Mouse (Mus musculus): Measurements from ENCODE around the gene Hist1h2bf.
"Not testable (repeated sequence)": the region's sequence is repeated elsewhere in the genome, so short reads cannot be mapped to it uniquely, and the experiment has no call there.

Hist1h2bf gene

DNA sequence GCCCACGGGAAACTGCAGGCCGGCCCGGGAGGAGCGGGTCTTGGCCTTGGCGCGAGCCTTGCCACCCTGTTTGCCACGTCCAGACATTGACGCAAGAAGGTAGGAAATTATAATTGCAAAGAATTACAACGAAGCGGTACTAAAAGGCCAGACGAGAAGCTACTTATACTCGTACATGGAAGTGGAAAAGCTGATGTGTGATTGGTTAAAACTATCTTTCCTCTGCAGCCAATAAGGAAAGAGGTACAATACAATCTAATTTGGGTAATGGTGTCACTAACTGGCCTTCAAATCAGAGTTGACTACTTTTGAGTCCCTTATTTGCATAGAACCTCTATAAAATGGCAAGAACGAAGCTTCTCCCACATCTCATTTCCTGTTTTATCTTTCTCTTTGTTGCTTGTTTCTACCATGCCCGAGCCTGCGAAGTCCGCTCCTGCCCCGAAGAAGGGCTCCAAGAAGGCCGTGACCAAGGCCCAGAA, 2.9 kb downstream of the Hist1h2bf start, which contains the start of the genes Hist1h2ae and Hist1h2bg:
Gene Hist1h2ae (minus strand): TSS at position 199 of the 482 bp plus-strand sequence.
Gene Hist1h2bg (plus strand): TSS at position 375 of the 482 bp plus-strand sequence.
- DNase-seq (ENCODE audit: low spot score): peak; percentile 93

DNA sequence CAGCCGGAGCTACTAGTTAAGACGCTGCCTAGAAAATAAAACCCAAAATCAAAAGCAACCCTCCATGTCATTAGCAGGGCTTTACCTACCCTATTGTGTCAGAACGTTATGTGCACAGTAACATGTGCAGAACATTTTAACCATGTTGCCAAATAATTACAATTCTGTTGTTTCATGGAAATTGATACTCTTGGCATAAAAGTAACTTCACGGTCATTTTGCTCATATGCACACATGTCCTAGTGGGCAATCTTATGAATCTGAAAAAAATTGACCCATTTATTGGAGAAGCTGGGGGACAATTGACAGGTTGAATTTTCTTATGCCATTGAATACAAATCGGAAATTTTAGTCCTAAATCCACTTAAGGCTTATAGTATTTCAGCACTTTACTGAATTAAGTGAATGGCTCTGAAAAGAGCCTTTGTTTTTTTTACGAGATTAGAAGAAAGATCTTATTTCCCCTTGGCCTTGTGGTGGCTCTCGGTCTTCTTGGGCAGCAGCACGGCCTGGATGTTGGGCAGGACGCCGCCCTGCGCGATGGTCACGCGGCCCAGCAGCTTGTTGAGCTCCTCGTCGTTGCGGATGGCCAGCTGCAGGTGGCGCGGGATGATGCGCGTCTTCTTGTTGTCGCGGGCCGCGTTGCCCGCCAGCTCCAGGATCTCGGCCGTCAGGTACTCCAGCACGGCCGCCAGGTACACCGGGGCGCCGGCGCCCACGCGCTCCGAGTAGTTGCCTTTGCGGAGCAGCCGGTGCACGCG, 3.6 kb downstream of the Hist1h2bf start:
- not testable (repeated sequence) for DNase-seq (ENCODE audit: low spot score)

DNA sequence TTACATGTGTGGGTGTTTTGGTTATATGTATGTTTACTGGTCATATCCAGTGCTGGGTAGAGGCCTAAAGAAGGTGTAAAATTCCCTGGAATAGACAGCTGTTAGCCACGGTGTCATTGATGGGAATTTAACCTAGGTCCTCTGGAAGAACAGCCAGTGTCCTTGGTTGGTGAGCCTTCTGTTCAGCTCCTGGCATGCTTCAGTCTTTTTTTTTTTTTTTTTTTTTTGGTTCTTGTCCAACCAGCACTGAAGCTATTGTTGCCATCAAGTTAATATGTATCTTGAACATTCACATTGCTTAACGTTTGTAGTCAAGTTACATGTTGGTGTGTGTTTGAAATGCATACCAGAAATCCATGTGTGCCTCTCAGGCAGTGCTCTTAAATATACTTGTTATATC, 9.5 kb downstream of the Hist1h2bf start:
- DNase-seq (ENCODE audit: low spot score): no peak

DNA sequence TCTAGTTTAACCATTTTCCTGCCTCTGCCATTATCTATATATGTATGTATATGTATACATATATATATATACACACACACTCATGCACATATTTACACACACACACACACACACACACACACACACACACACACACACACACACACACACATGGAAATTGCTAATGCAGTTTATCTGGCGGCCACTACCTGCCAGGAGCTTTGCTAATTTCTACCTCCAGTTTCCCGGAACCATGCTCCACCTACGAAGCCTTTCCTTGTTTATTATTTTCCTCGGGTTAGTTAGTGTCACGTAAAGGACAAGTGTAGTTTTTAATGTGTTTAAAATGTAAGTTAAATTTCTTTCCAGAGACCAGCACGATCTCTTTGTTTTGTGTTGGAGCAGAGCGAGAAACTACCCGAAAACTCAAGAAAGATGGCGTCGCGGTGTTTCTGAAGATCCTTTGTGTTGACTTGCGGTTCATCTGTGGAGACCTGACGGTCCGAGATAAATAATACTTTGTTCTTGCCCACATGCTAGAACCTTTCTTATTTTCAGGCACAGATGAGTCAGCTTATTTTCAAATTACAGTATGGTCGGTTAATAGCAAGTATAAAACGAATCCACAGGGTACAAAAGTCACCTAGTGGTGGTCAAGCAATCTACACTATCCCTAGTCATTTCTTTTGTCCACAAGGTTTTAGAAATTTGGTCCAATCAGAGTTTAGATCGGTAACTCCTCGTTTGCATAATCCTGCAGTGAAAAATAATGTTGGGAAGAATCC, 11.1 kb downstream of the Hist1h2bf start:
- DNase-seq (ENCODE audit: low spot score): peak; percentile 83

DNA sequence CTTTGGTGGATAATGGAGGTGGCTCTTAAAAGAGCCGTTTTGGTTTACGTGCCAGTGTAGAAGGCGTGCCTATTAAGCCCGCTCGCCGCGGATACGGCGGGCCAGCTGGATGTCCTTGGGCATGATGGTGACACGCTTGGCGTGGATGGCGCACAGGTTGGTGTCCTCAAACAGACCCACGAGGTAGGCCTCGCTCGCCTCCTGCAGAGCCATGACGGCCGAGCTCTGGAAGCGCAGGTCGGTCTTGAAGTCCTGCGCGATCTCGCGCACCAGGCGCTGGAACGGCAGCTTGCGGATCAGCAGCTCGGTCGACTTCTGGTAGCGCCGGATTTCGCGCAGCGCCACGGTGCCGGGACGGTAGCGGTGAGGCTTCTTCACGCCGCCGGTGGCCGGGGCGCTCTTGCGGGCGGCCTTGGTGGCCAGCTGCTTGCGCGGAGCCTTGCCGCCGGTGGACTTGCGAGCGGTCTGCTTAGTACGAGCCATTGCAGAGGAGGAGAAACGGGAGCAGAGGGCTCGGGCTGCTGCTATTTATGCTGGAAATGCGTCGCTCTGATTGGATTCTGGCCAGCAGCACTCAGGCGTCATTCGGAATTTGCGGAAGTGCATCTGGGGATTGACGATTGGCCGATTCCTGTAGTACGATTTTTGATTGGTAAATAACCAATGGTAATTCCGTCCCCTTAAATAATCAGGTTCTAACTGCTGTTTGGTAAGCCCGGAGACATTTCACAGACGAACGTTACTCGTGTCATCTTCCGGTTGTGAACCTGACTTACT, 11.9 kb downstream of the Hist1h2bf start, which contains the start of gene Hist1h3e:
Gene Hist1h3e (minus strand): TSS at position 487 of the 777 bp plus-strand sequence.
- DNase-seq (ENCODE audit: low spot score): peak; percentile 98

DNA sequence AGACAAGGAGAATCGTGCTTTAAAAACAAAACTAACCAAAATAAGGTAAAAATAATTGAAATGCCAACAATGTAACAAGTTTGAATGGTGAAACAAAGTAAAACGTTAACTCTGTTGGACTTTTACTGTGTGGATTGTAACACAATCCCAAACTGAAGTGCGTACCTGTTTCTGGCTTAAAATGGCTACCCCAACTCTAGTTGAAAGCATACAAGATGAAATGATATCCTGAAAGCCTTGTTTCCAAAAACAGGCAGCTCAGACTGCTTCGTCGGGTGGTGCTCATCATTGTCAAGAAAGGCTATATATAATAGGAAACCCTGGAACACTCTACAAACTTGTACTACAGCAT, 12.5 kb downstream of the Hist1h2bf start:
- DNase-seq (ENCODE audit: low spot score): not testable (repeated sequence)

DNA sequence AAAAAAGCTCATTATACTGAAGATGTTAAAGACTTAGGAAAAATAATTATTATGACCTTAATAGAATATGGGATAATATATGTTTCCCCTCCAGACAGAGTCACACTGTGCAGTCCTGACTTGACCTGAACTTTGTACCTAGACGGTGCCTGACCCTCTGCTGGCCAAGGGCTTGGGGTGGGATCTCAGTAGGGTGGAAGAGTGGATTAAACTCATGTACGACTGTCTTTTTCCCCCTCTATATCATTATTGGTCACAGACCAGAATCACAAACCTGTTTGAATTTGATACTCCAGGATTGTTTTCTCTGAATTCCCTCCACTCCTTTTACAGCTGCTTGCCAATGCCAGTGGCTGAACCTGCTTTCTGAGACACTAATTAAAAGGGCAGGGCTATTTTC, 13.3 kb downstream of the Hist1h2bf start:
- DNase-seq (ENCODE audit: low spot score): not testable (repeated sequence)

DNA sequence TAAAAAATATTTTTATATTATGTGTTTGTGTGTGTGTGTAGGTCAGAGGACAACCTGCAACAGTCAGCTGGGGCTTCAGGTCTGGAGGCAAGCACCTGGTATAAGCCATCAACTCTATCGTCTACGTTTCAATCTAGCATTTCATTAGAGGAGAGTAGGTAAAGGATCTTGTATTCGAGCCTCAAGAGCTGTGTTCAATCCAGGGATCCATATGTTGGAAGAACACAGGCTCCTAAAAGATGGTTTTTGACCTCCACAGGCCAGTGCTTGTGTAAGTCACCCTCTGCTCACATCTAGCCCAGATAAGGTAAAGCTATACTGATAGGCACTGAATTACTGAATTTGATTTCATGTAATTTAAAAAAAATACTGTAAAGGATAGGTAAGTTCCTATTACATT, 17.1 kb downstream of the Hist1h2bf start:
- DNase-seq (ENCODE audit: low spot score): no peak

DNA sequence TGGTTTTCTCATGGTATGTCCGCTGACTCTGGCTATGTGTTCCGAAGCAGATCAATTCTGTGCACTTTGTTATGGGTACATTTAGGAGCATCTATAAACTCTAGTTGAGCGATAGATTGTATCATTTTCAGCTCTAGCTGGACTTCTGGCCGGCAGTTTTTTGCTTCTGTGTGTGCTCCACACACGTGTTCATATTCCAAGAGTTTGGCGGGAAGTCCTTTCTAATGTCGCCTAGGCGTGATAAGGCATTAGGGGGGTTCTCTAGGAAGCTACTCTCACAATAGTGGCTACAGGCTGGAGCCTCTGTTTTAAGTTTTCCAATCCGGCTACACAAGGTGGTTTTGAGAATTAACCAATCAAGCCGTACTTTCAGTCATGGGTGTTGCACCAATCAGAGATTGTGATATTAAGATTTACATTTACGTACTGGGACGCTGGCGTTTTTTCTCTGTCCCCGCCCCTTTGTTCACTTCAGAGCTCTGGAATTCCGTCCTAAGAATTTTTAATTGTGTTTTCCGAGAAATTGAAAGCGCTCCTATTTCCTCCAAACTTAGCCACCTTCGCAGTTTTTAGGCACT, 18.1 kb downstream of the Hist1h2bf start:
- DNase-seq (ENCODE audit: low spot score): peak; percentile 79

DNA sequence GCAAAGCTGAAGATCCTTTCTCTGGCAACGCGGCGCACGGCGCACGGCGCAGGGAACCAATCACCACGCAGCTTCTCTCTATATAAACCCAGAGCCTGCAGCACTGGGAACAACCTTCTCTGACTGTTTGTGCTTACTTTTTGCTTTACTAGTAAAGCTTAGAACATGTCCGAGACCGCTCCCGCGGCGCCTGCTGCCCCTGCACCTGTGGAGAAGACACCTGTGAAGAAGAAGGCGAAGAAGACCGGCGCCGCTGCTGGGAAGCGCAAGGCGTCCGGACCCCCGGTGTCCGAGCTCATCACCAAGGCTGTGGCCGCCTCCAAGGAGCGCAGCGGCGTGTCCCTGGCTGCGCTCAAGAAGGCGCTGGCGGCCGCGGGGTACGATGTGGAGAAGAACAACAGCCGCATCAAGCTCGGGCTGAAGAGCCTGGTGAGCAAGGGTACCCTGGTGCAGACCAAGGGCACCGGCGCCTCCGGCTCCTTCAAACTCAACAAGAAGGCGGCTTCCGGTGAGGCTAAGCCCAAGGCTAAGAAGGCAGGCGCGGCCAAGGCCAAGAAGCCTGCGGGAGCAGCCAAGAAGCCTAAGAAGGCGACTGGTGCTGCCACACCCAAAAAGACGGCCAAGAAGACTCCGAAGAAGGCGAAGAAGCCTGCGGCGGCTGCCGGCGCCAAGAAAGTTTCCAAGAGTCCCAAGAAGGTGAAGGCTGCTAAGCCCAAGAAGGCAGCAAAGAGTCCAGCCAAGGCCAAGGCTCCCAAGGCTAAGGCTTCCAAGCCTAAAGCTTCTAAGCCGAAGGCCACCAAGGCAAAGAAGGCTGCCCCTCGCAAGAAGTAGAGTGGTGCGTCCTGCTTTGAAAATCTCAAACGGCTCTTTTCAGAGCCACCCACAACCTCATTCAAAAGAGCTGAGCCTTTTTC, 18.8 kb downstream of the Hist1h2bf start:
- DNase-seq (ENCODE audit: low spot score): peak; percentile 90

DNA sequence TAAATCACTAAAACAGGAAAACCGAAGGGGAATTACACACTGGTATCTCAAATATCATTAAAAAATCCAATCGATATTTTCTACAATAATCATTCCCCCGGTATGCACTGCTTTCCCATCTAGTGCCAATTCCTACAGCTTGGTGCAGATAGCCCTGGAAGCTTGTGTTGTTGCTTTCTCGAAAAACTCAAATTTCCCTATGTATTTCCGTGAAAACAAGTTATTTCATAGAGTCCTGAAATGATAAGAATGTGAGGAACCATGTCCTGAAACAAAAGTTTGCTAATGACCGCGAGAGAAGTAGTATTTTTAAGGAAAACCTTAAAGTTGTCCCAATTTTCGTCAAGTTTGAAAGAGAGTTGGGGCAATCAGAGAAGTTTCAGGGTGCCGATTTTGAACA, 19.6 kb downstream of the Hist1h2bf start:
- DNase-seq (ENCODE audit: low spot score): no peak

DNA sequence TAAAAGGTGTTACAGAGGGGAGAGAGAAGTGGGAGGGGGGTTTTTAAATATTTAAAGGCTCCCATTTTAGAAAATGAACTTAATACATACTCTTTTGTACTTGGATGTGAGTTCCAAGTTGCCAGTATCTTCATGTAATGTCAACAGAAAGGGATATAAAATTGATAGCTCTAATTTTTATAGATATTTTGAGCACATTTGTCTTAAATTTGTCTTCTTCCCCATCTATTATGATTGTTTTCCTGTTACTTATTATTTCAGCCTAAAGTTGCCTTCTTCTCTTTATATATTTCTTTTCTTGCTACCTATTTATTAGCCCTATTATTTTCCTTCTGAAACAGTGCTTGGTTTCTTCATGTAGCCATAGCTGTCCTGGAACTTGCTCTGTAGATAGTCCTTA, 21.0 kb downstream of the Hist1h2bf start, which contains the start of gene Hist1h1d:
Gene Hist1h1d (plus strand): TSS at position 301 of the 400 bp plus-strand sequence.
- DNase-seq (ENCODE audit: low spot score): no peak

DNA sequence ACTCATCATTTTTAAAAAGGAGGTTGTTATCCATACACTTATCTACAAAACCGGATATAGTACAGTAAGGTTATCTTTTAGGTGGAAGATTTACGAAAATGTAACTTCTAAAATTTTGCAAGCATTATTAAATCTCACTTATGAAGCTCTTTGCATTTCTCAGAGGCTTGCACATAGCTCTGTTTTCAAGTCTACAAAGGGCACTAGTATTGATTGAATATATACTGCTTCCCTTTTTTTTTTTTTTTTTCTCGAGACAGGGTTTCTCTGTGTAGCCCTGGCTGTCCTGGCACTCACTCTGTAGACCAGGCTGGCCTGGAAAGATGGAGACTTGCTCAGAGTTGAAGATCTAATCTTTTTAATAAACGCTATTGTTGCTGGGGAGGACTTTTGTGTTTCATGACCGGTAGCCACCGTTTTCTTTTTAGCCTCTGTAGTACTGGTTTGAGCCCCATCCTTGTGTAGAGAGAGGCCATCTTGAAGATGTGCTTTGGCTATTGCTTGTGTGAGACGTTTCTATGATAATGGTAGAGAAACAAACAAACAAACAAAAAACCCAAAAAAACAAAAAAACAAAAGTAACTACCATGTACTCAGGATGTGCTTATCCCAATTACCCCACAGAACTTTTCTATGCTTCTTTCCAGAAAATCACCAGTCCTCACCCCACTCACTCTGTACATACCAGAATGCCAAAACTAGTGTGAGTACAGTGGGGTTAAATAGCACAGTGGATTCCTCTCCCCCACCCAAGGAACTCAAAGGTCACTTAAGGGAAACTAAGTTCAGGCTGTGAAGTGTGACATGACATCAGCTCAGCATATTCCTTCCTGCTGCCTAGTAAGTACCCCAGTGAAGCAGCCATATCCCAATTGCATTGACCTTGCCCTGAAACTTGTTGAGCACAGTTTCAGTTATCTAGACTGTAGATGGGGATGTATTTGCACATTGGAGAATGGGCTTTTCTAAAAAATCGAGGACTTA, 21.8 kb downstream of the Hist1h2bf start:
- no peak for DNase-seq (ENCODE audit: low spot score)

DNA sequence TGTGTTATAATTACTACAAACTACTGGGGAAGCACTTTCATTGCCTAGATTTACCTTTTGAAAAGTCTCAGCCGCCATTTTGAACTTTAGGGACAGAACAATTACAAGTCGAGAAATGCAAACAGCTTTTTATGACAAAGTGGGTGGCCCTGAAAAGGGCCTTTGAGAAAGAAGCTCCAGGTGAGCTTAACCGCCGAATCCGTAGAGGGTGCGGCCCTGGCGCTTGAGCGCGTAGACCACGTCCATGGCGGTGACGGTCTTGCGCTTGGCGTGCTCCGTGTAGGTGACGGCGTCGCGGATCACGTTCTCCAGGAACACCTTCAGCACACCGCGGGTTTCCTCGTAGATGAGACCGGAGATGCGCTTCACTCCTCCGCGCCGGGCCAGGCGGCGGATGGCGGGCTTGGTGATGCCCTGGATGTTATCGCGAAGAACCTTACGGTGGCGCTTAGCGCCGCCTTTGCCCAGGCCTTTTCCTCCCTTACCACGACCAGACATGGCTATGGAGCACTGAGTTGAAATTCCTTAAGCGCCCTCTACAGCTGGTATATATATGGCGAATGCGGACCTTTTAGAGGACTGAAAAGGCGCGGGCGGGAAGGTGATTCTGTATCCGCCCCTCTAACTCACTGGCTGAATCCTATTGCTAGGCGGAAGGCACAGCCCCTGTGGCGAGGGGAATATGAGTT, 22.7 kb downstream of the Hist1h2bf start, which contains the start of gene Hist1h4f:
Gene Hist1h4f (minus strand): TSS at position 503 of the 689 bp plus-strand sequence.
- peak; percentile 96 for DNase-seq (ENCODE audit: low spot score)

DNA sequence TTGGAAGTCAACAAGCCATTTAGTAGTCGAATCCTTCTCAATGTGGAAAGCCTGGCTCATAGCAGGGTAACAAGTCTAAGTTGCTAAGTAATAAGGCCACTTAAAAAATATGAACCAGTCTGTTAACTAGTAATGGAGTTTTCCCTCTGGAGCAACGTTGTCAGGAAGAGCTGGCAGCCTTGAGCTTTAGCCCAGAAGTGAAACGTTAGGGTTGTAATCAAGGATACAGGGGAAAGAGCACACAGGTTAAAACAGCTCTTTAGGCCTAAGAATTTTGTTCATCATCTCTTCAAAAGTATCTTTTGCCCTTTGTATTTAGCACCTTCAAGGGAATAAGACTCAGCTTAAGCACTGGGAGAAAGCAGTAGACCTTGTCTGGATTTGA, 23.2 kb downstream of the Hist1h2bf start:
- peak; percentile 49 for DNase-seq (ENCODE audit: low spot score)

DNA sequence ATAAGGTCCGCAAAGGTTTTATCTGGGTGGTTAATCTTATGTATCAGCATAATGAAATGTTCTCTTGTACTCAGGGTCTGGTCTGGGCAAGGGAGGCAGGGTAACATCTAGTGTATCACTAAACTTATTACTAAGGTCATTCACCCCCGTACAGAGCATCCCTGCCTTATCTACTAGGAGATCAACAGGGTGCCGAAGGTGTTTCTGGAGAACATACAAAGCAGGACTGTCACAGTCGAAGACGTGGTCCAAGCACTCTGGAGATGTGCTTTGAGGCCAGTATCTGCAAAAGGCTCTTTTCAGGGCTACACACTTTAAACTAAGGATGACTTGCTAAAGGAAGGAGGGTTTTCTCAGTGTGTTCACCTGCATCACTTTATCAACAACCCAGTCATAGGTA, 27.3 kb downstream of the Hist1h2bf start:
- DNase-seq (ENCODE audit: low spot score): no peak

DNA sequence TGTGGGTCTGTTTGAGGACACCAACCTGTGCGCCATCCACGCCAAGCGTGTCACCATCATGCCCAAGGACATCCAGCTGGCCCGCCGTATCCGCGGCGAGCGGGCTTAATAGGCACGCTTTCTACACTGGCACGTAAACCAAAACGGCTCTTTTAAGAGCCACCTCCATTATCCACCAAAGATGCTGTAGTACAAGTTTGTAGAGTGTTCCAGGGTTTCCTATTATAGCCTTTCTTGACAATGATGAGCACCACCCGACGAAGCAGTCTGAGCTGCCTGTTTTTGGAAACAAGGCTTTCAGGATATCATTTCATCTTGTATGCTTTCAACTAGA, 29.2 kb downstream of the Hist1h2bf start:
- not testable (repeated sequence) for DNase-seq (ENCODE audit: low spot score)

DNA sequence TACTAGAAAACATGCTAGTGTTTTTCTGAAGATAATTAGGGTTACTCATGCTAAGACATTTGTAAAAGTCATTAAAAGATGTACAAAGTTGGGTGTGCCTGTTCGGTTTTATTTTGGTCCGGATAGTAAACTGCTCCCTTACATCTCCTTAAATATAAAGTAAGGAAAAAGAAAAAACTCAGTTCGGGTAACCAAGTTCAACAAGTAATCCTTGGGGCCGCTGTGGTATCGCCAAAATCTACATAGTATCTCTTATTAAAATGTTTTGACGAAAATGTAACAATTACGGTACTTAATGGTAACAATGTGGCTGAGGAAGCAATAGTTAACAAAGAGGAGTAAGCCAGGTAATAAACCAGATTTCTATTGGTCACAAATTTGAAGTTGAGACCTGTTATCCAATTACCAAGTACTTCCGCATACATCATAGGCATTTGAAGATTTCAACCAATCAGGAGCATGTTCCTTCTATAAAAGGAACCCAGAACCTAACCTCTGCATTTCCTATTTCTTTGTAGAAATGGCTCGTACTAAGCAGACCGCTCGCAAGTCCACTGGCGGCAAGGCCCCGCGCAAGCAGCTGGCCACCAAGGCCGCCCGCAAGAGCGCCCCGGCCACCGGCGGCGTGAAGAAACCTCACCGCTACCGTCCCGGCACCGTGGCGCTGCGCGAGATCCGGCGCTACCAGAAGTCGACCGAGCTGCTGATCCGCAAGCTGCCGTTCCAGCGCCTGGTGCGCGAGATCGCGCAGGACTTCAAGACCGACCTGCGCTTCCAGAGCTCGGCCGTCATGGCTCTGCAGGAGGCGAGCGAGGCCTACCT, 29.8 kb downstream of the Hist1h2bf start, which contains the start of gene Hist1h3f:
Gene Hist1h3f (plus strand): TSS at position 88 of the 822 bp plus-strand sequence.
- peak; percentile 92 for DNase-seq (ENCODE audit: low spot score)

All from adipocyte (in vitro differentiated cells).